Mouse (Mus musculus) CD4-positive helper T cell, adult 2 months (primary cell): ENCODE measurements around the gene Rps3.

Experiments
- DNase-seq: peaks from one replicate; pipeline ENCODE4 v3.0.0-alpha.2; 2012; ENCODE audit warnings: low read depth, missing footprints, low spot score

The Rps3 gene

DNA sequence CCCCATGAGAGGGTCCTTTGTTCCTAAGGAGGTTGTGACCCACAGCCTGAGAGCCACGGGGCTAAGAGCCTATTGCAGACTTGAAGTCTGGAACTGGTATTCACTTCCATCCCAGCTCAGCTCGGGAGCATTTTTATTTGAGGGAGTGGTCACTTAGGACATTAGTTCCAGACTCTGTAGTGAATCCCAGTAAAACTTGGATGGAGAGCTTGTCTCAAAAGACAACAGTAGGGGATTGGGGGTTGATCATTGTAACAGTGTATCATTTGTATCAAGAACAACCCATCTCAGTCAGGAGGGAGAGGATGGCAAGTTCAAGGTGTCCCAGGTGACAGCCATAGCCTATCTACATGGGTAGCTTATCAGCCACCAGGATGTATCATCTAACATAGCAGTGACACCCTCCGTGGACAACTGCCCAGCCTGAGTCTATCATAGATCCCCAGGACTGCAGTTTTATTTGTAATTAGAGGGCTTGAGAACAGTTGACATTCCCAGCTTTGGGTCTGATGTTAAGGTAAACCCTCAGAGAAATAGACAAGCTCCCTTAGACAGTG, 6.9 kb downstream of the Rps3 start:
- no peak for DNase-seq

DNA sequence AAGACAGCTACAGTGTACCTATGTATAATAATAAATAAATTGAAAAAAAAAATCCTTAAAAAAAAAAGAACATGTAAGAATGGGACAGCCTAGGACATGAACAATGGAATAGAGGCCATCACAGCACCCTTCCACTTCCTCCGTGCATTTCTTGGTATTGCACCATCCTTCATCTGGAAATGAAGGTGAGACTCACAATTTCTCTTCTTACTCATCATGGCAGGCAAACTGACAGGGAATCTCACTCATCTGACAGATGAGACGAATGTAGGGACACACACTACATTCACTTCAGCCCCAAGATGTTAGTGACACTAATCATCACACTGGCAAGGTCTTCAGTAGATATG, 8.0 kb downstream of the Rps3 start:
- DNase-seq, result no peak

GRCm38 (mm10) chr7:99474836-99475561, 8.5 kb downstream of the Rps3 start:
- DNase-seq, result no peak

DNA sequence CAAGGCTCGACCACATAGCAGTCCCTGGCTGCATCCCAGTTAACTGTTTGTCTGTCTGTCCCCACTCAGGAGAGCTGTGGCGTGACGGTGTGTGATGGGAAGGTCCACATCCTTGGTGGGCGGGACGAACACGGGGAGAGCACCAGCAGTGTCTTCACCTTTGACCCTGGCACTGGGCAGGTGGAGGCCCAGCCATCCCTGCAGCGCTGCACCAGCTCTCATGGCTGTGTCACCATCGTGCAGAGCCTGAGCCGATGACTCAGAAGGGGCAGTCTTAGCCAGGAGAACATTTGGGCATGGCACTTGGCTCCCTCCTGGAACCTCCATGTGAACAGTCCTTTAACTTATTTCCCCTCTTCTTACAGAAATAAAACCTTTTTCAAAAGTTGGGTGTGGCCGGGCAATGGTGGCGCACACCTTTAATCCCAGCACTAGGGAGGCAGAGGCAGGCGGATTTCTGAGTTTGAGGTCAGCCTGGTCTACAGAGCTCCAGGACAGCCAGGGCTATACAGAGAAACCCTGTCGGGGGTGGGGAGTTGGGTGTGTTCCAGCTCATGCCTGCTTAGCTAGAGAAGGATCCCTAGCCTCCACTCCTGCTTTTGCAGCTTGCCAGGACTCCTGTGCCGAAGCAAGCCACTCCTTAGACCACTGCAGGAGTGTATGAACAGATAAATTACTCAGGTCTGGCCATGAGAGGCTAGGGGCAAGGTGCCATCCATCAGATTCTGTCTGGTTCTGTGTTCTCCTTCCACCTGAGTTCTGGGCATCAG, 9.7 kb downstream of the Rps3 start:
- DNase-seq, result no peak

- DNase-seq, result no peak
Measured at GRCm38 (mm10) chr7:99471578-99471977, 12.0 kb downstream of the Rps3 start.

DNA sequence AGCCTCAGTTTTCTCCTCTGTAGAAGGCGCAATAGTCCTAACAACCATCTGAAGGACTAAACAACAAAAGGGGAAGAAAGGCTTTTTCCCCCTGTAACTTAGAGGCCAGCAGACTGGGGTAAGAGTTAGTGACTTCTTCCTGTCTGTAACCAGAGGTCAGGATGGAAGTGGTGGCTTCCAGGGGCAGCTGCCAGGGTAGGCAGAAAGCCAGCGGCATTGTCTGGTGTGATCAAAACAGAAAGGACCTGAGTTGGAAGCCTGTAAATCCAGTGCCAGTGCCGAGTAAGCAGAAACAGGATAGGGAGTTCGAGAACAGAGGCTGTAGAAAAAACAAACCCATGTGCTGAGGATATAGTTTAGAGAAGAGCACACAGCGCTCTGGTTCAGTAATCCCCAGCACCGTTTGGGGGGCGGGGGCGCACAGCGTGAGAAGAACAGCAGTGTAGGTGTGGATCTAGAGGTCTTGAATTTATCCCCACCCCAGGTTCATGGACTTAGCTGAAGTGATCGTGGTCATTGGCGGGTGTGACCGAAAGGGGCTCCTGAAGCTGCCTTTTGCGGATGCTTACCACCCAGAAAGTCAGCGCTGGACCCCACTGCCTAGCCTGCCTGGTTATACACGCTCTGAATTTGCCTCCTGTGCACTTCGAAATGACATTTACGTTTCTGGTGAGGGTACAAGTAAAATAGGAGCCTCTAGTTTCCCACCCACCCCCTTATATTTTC, 13.7 kb downstream of the Rps3 start:
- no peak for DNase-seq

DNA sequence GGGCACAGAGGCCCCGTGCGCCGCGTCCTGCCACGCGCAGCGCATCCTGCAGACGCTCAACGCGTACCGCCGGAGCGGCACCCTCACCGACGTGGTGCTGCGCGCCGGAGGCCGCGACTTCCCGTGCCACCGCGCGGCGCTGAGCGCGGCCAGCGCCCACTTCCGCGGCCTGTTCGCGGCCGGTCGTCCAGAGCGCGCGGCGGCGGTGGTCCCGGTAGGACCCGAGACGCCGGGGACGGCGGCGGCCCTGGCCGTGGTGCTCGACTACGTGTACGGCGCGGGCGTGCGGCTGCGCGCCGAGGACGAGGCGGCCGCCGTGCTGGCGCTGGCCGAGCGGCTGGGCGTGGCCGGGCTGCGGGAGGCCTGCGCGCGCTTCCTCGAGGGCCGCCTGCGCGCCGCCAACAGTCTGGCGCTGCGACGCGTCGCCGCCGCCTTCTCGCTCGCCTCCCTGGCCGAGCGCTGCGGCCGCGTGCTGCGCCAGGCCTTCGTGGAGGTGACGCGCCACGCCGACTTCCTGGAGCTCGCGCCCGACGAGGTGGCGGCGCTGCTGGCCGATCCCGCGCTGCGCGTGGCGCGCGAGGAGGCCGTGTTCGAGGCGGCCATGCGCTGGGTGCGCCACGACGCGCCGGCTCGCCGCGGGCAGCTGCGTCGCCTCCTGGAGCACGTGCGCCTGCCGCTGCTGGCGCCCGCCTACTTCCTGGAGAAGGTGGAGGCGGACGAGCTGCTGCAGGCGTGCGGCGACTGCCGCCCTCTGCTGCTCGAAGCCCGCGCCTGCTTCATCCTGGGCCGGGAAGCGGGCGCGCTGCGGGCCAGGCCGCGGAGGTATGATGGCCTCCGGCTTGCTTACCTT, 15.0 kb downstream of the Rps3 start:
- peak; percentile 92 for DNase-seq

DNA sequence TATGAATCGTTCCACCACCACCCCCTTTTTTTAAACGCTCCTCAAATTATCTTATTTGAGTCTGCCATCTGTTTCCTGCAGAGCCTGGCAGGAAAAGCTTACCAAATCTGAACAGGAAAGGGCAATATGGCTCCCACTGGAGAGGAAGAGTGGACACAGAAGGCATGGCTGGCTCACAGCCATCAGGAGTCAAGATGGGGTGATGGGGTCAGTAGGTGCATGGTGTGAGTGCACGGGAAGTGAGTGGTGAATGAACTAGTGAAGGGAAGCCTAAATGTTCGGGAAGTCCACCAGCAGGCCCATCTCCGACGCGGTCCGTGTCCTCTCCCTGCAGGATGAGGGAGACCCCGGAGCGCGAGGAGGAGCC, 15.6 kb downstream of the Rps3 start:
- no peak for DNase-seq

GRCm38 (mm10) chr7:99465811-99466210, 17.7 kb downstream of the Rps3 start, which contains the start of gene Klhl35:
Gene Klhl35, plus strand, starts transcription at chr7:99466004.
- no peak for DNase-seq

DNA sequence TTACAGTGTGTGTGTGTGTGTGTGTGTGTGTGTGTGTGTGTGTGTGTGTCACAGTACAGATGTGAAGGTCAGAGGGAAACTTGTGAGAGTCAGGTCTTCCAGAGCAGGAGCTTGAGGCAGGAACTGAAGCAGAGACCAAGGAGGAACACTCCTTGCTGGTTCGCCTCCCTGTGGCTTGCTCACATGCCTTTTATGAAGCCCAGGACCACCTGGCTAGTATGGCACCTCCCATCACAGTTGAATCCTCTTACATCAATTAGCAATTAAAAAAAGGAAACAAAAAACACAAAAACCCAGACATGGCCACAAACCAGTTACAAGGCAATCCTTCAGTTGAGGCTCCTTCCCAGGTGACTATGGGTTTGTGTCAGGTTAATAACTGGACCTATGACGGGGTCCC, 20.4 kb downstream of the Rps3 start:
- DNase-seq, result no peak

DNA sequence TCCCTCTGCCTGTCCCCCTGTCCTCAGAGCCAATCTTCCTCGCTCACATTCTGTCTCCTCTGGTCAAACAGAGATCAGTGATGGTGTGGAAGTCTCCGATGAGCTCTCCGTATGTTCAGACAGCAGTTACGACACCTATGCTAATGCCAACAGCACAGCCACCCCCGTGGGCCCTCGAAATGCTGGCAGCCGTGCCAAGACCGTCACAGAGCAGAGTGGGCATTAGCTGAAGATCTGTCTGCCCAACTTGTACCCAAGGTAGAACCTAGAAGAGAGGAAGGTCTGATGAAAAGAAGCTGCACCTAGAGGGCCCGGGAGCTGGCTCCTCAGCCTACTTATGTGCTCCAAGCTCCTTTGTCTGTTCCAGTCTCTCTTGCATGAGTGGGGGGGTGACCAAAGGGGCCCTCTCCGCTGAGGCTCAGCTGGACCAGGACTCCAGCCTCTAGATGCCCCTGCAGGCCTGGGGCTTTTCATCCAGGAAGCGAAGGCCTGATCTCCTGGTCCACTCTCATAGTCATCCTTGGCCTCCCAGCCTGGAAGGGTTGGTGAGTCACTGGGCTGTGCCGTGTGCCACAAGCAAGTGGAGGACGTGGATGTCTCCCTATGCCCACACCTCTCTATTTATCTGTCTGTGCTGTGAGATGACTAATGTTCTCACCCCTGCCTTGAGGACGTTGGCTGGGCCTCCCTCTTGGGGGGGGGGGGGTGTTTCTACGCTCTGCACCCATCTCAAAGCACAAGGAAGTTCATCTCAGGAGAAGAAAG, 23.5 kb downstream of the Rps3 start:
- DNase-seq, result no peak

GRCm38 (mm10) chr7:99458849-99459248, 24.7 kb downstream of the Rps3 start:
- no peak for DNase-seq

- no peak for DNase-seq
Measured at GRCm38 (mm10) chr7:99454044-99454443, 29.5 kb downstream of the Rps3 start.

DNA sequence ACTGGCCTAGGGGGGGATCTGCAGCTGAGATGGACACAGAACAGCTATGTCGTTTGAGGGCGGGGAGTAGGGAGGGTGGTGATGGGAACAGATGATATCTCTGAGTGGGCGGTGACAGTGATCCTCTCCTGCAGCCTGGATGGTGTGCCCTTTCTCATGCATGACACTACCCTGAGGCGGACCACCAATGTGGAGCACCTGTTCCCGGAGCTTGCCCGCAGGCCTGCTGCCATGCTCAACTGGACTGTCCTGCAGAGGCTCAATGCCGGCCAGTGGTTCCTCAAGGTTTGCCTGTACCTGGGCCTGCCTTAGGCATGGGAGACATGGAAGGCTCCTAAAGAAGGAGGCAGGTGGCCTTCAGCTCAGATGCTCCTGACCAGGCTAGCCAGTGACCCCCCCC, 30.7 kb downstream of the Rps3 start:
- no peak for DNase-seq

GRCm38 (mm10) chr7:99450703-99451102, 32.8 kb downstream of the Rps3 start:
- DNase-seq, result peak; percentile 77

DNA sequence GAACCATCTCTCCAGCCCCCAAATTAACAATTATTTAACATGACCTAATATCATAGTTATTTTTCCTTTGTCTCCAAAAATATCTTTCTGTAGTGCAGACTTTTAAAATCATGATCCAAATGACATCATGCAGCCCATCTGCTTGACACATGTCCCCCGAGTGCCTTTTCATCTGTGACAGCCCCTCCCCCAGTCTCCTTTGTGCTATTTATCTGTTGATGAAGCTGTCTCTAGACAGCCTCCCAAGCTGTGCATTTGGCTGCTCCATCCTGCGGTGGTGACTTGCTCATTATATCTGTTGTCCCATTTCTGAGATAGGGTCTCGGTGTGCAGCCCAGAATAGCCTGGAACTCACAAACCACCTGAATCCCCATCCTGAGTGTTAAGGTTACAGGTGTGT, 33.8 kb downstream of the Rps3 start:
- DNase-seq, result no peak

- DNase-seq, result peak; percentile 60
Measured at GRCm38 (mm10) chr7:99449063-99449462, 34.5 kb downstream of the Rps3 start.

GRCm38 (mm10) chr7:99448619-99449018, 34.9 kb downstream of the Rps3 start:
- no peak for DNase-seq

DNA sequence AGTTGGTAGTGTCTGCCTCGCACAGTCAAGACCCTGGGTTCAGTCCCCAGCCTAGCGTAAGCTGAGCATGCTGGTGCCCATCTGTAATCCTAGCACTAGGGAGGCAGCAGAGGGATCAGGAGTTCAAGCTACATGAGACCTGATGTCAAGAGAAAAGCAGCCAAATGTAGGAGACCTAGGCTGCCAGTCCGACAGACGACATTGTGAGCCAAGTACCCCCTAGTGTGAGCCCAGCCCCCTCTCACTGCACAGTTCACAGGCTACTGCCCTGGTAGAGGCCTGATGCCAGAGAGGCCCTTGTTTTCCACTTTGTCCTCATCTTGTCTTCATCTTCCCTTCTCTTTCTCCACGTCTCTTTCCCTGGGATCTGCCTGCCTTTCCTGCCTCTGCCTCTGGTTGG, 36.2 kb downstream of the Rps3 start:
- DNase-seq, result no peak

GRCm38 (mm10) chr7:99445833-99446232, 37.7 kb downstream of the Rps3 start:
- no peak for DNase-seq

GRCm38 (mm10) chr7:99444012-99444411, 39.5 kb downstream of the Rps3 start:
- DNase-seq, result no peak
